Mouse (Mus musculus) liver, embryonic 12.5 days (tissue): Measurements from ENCODE around the gene Atp8b5. TPM values are rescaled to one million over a fixed set of nuclear protein-coding genes. Genes with fewer than 3 reads are reported as not detected.

Source experiments
- ATAC-seq: fragments of 200-750 bp; cut with Nextera tagmentation; 2 replicates; pipeline ENCODE4 v1.8.0; 2017; ENCODE audit warnings: moderate number of reproducible peaks, mild to moderate bottlenecking, moderate library complexity
- H3K27ac ChIP-seq: fragments of 300-500 bp; sonication (generic); 2 replicates; pipeline ENCODE4 v1.5.1; 2016; ENCODE audit warnings: mild to moderate bottlenecking
- H3K27me3 ChIP-seq: fragments of 300-500 bp; sonication (generic); replicated peaks from 2 replicates; pipeline ENCODE4 v1.6.1; 2016; ENCODE audit warnings: mild to moderate bottlenecking, moderate library complexity
- H3K36me3 ChIP-seq: fragments of 300-500 bp; sonication (generic); 2 replicates; pipeline ENCODE4 v1.6.1; 2016; ENCODE audit warnings: mild to moderate bottlenecking, moderate library complexity
- H3K4me1 ChIP-seq: fragments of 300-500 bp; sonication (generic); 2 replicates; pipeline ENCODE4 v1.6.1; 2016
- H3K4me2 ChIP-seq: fragments of 300-500 bp; sonication (generic); 2 replicates; pipeline ENCODE4 v1.6.1; 2016; ENCODE audit warnings: mild to moderate bottlenecking, moderate library complexity
- H3K4me3 ChIP-seq: fragments of 300-500 bp; sonication (generic); 2 replicates; pipeline ENCODE4 v1.5.1; 2016; ENCODE audit warnings: mild to moderate bottlenecking, moderate library complexity
- H3K9ac ChIP-seq: fragments of 300-500 bp; sonication (generic); 2 replicates; pipeline ENCODE4 v1.6.1; 2016; ENCODE audit warnings: mild to moderate bottlenecking, moderate library complexity
- H3K9me3 ChIP-seq: fragments of 300-500 bp; sonication (generic); replicated peaks from 2 replicates; pipeline ENCODE4 v1.6.1; 2016; ENCODE audit warnings: mild to moderate bottlenecking, moderate library complexity
- WGBS: fragments of 180-500 bp; shearing (Covaris S2); methylation state at CpG from one replicate; pipeline ENCODE4 v1.1.7; 2016; ENCODE audit not compliant: insufficient replicate concordance; 5-methylcytosine and 5-hydroxymethylcytosine counted together
- polyA plus RNA-seq: library from polyadenylated mRNA; unstranded; fragments of >200 nt; fragmentation: Nextera tagmentation; extraction: Ambion mirVana; gene quantifications from 2 replicates; pipeline ENCODE4 v1.2.1, GENCODE M21; 2016

The Atp8b5 gene
- polyA plus RNA-seq, 1 experiment from 2014 or later = 0.27 TPM

DNA sequence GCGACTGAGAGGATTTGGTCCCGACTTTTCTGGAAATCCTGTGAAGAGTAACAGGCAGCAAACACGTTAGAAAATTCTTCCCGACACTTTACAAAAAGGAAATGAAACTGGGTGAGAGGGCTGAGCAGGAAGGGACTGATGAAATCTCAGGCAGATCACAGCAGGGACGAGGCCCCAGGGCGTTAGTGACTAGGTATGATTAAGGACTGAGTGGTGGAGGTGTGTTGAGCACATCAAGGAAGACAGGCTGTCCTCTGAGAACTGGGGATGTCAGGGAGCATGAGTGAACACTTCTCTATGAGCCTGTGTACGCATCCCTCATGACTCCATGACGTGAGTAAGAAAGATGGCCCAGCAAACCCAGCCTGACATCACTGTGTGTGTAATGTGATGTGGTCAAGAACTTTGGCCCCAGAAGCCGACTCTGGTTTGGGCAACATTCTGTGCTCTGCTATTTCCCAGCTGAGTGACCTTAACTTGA lies 152.9 kb downstream of the Atp8b5 start:
- H3K36me3 ChIP-seq = peaks cover 14% of the 10 kb centered on the region
- no peak overlapping the region for H3K4me3 ChIP-seq
- 45% methylated on average over 9 of the region's 9 CpGs for WGBS
- no peak for ATAC-seq
- no peak overlapping the region for H3K4me2 ChIP-seq
- H3K9ac ChIP-seq = no peak overlapping the region
- 0 out of 2 replicates have a peak, but pooled peaks cover 6% of the 10 kb centered on the region for H3K9me3 ChIP-seq
- H3K27ac ChIP-seq = no peak overlapping the region
- H3K27me3 ChIP-seq = peaks cover 36% of the 10 kb centered on the region
- peaks cover 22% of the 10 kb centered on the region for H3K4me1 ChIP-seq

DNA sequence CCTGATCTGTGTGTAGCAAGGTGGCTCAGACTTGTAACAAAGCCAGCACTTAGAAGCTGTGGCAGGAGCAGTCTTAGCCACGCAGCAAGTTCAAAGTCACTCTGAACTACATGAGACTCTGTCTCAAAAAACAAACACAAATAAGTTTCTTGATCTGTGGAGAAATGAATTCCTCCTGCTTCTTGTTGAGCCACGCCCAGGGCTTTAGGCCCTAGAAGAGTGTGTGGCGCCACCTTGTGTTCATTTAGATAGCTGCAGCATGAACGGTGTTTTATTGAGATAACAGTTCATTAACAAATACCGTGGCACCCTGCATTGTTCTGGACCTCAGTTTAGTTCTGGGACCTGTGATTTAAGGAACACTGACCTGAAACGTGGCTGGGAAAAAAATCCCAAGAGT lies 153.3 kb downstream of the Atp8b5 start:
- Histone ChIP-seq H3K4me3 (no peak overlapping the region), H3K9ac (no peak overlapping the region), H3K27me3 (peaks cover 40% of the 10 kb centered on the region), H3K36me3 (peaks cover 14% of the 10 kb centered on the region), H3K9me3 (0 out of 2 replicates have a peak, but pooled peaks cover 6% of the 10 kb centered on the region), H3K27ac (no peak overlapping the region), H3K4me1 (peaks cover 26% of the 10 kb centered on the region), H3K4me2 (no peak overlapping the region)
- 3% methylated on average over 6 of the region's 6 CpGs for WGBS
- no peak for ATAC-seq

DNA sequence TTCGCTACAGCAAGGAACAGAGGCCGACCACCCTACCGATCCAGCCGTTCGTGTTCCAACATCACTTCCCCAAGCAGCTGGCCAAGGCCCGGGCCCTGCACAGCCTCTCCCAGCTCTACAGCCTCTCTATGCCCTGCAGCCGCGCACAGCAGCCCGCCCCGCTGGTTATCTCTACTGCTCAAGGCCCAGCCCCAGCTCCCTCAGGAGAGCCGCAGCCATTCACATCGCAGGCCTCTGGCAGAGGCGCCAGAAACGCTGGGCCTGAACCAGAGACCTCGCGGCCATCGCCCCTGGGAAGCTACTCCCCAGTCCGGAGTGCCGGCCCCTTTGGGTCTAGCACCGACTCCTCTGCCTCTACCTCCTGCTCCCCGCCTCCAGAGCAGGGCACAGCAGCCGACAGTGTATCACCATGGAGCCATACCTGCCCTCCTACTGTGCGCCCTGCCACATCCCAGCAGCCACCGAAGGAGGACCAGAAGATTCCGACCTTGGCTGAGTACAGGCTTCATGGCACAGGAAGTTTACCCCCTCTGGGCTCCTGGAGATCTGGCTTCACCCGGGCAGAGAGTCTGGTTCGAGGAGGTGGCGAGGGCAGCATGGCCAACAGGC lies 154.8 kb downstream of the Atp8b5 start:
- ATAC-seq = peak; percentile 41; the same call in 1 of the 2 replicates
- WGBS = 43% methylated on average over 28 of the region's 28 CpGs

More for the DNA sequence above, 154.8 kb downstream of the Atp8b5 start:
- Histone ChIP-seq H3K27me3 (peaks cover 55% of the 10 kb centered on the region), H3K27ac (no peak overlapping the region), H3K9ac (no peak overlapping the region), H3K4me1 (peaks cover 31% of the 10 kb centered on the region), H3K9me3 (no peaks in the 10 kb centered on the region), H3K36me3 (peaks cover 3% of the 10 kb centered on the region; the same call in 1 of the 2 replicates), H3K4me2 (no peak overlapping the region), H3K4me3 (no peak overlapping the region)

Other genes starting within 250 kb of the Atp8b5 start
- 16.8 and 19.4 TPM in 2 replicates for gene Pigo, start 241.3 kb upstream of the Atp8b5 start, polyA plus RNA-seq
- gene Stoml2, start 235.4 kb upstream of the Atp8b5 start, polyA plus RNA-seq = 280 and 292 TPM in 2 replicates
- 28.9 and 32.2 TPM in 2 replicates for gene Fam214b, start 220.9 kb upstream of the Atp8b5 start, polyA plus RNA-seq
- gene Unc13b, start 208.2 kb upstream of the Atp8b5 start, polyA plus RNA-seq = 0.91 and 1.2 TPM in 2 replicates
- gene Rusc2, start 114.8 kb downstream of the Atp8b5 start, polyA plus RNA-seq = 1.7 and 1.9 TPM in 2 replicates
- not detected in 2 replicates for gene Fam166b, start 162.0 kb downstream of the Atp8b5 start, polyA plus RNA-seq
- gene Tesk1, start 174.8 kb downstream of the Atp8b5 start, polyA plus RNA-seq = 2.8 and 3.2 TPM in 2 replicates
- gene Cd72, start 187.5 kb downstream of the Atp8b5 start, polyA plus RNA-seq = 1.1 TPM in 2 replicates
- gene Sit1, start 216.6 kb downstream of the Atp8b5 start, polyA plus RNA-seq = not detected in 2 replicates
- 38.3 and 40.0 TPM in 2 replicates for gene Ccdc107, start 225.7 kb downstream of the Atp8b5 start, polyA plus RNA-seq
- gene Arhgef39, start 232.5 kb downstream of the Atp8b5 start, polyA plus RNA-seq = 32.6 and 35.8 TPM in 2 replicates
- gene Car9, start 239.8 kb downstream of the Atp8b5 start, polyA plus RNA-seq = 1.2 and 1.3 TPM in 2 replicates